In genomic region chr2:35544717-35545116, GRCm38 (mm10) we compare ENCODE assay signal across 8 mouse cellular contexts. TPM values are rescaled to one million over a fixed set of nuclear protein-coding genes. Genes with fewer than 3 reads are reported as not detected.
DNase-seq lines count a peak whose midpoint lies in the region; ATAC-seq and TF ChIP-seq lines count a peak whose summit lies in the region.

No protein-coding gene starts in this region.

- peak overlapping the region; percentile 13; the same call in 1 of the 2 replicates for H3K9ac ChIP-seq in hindbrain, embryonic 13.5 days

- H3K27ac ChIP-seq in cerebellum, adult 2 months (ENCODE audit: insufficient read depth, low read length) = peak overlapping the region; percentile 67
- H3K27ac ChIP-seq in hindbrain, embryonic 13.5 days = peak overlapping the region; percentile 52; the same call in 1 of the 2 replicates

- peak; percentile 85 for ATAC-seq in hindbrain, embryonic 13.5 days (ENCODE audit: low FRiP score)

- no peaks in the 10 kb centered on the region for H3K27me3 ChIP-seq in cerebellum, adult 2 months (ENCODE audit: control insufficient read depth, insufficient read depth, low read length)
- no peaks in the 10 kb centered on the region for H3K27me3 ChIP-seq in hindbrain, embryonic 13.5 days

- TF ChIP-seq CTCF in cerebellum, adult 2 months (IDR thresholded peaks at IDR 0.05; ENCODE audit: borderline replicate concordance, insufficient read depth, low read depth, low read length) = peak; percentile 98

- no peaks in the 10 kb centered on the region for H3K36me3 ChIP-seq in hindbrain, embryonic 13.5 days

- no peaks in the 10 kb centered on the region for H3K9me3 ChIP-seq in hindbrain, embryonic 13.5 days

- DNase-seq in NIH3T3 (ENCODE audit: low read depth) = peak; percentile 84
- DNase-seq in cerebellum, adult 2 months = peak; percentile 77 to 85
- peak; percentile 83 for DNase-seq in forelimb bud, embryonic 11.5 days (ENCODE audit: low read depth, low spot score)
- DNase-seq in layer of hippocampus, postnatal 25 days (ENCODE audit: extremely low spot score in 1 of 2, low spot score in 1 of 2) = peak; percentile 67 to 77
- peak; percentile 71 for DNase-seq in lung, postnatal 4 days
- DNase-seq in right cerebral cortex, postnatal 14 days = peak; percentile 71
- DNase-seq in T-cell, adult 2 months (ENCODE audit: low spot score) = no peak

- H3K4me2 ChIP-seq in hindbrain, embryonic 13.5 days = peak overlapping the region; percentile 54

- peak overlapping the region; percentile 34 for H3K4me3 ChIP-seq in cerebellum, adult 2 months (replicated peaks; ENCODE audit: insufficient read depth, low read depth, low read length)
- H3K4me3 ChIP-seq in hindbrain, embryonic 13.5 days = peak overlapping the region; percentile 19

- peaks cover 14% of the 10 kb centered on the region for H3K4me1 ChIP-seq in cerebellum, adult 2 months (ENCODE audit: control insufficient read depth, insufficient read depth, low read length)
- H3K4me1 ChIP-seq in hindbrain, embryonic 13.5 days (replicated peaks) = peaks cover 7% of the 10 kb centered on the region

- TF ChIP-seq POLR2A in cerebellum, adult 2 months (IDR thresholded peaks at IDR 0.05; ENCODE audit: borderline replicate concordance, insufficient read depth, low read length) = no peak

- 1% methylated on average over 14 of the region's 14 CpGs for WGBS in cerebellum, adult 2 months
- 10% methylated on average over 14 of the region's 14 CpGs for WGBS in hindbrain, embryonic 13.5 days

RNA-seq across cellular contexts. Expression of gene Dab2ip, which starts 13.3 kb away (rescaled TPM):
- 136 and 171 TPM in 2 replicates for polyA plus RNA-seq in cerebellum, adult 2 months (2012; rRNA removed)
- polyA plus RNA-seq in hindbrain, embryonic 13.5 days (2015; fragmentation: Nextera tagmentation; extraction: Ambion mirVana) = 31.2 and 38.8 TPM in 2 replicates
- 100 to 1,000 TPM; 103 to 118 TPM for total RNA-seq in layer of hippocampus, postnatal 25 days (2021)
